Mouse (Mus musculus) CH12.LX (cell line): ENCODE results near the gene Ttll6.

Source experiments
- CHD1 ChIP-seq: IDR thresholded peaks from 2 replicates; pipeline ENCODE4 v1.6.1; 2012; ENCODE audit warnings: low read depth, low read length, improper control_type of control experiment, inconsistent platforms
- CHD2 ChIP-seq: IDR thresholded peaks from 2 replicates; pipeline ENCODE4 v1.6.1; 2011; ENCODE audit warnings: low read length, improper control_type of control experiment
- CTCF ChIP-seq, 2 experiments: IDR thresholded peaks in 1 of 2; conservative IDR thresholded peaks in 1 of 2; 2 replicates each; pipeline ENCODE4 v1.5.1; 2011 to 2012; ENCODE audit warnings: low read depth in 2 of 2, low read length in 2 of 2, improper control_type of control experiment in 1 of 2, inconsistent platforms in 1 of 2, mild to moderate bottlenecking in 1 of 2, moderate library complexity in 1 of 2
- EP300 ChIP-seq: IDR thresholded peaks from 2 replicates; pipeline ENCODE4 v1.6.1; 2011; ENCODE audit warnings: low read length, improper control_type of control experiment
- GABPA ChIP-seq: IDR thresholded peaks from 2 replicates; pipeline ENCODE4 v1.6.1; 2012; ENCODE audit warnings: low read depth, low read length, improper control_type of control experiment, inconsistent platforms; ENCODE audit not compliant: insufficient replicate concordance
- MAFK ChIP-seq: IDR thresholded peaks from 2 replicates; pipeline ENCODE4 v1.6.1; 2011; ENCODE audit warnings: low read length, improper control_type of control experiment; ENCODE audit not compliant: insufficient replicate concordance
- MAX ChIP-seq: IDR thresholded peaks from 2 replicates; pipeline ENCODE4 v1.6.1; 2011; ENCODE audit warnings: low read length, improper control_type of control experiment
- MXI1 ChIP-seq: IDR thresholded peaks from 2 replicates; pipeline ENCODE4 v1.6.1; 2011; ENCODE audit warnings: mild to moderate bottlenecking, low read depth, low read length, improper control_type of control experiment
- NELFE ChIP-seq: IDR thresholded peaks from 2 replicates; pipeline ENCODE4 v1.6.1; 2011; ENCODE audit warnings: low read depth, low read length, improper control_type of control experiment
- POLR2A ChIP-seq: IDR thresholded peaks from 2 replicates; pipeline ENCODE4 v1.6.1; 2011; ENCODE audit warnings: low read depth, mild to moderate bottlenecking, improper control_type of control experiment, low read length
- UBTF ChIP-seq: IDR thresholded peaks from 2 replicates; pipeline ENCODE4 v1.6.1; 2012; ENCODE audit warnings: low read depth, mild to moderate bottlenecking, inconsistent platforms, low read length, improper control_type of control experiment, moderate library complexity
- USF2 ChIP-seq: conservative IDR thresholded peaks from 2 replicates; pipeline ENCODE4 v1.6.1; 2011; ENCODE audit warnings: low read depth, low read length, improper control_type of control experiment
- ZNF384 ChIP-seq: IDR thresholded peaks from 2 replicates; pipeline ENCODE4 v1.6.1; 2012; ENCODE audit warnings: low read depth, low read length, improper control_type of control experiment, inconsistent platforms

DNA sequence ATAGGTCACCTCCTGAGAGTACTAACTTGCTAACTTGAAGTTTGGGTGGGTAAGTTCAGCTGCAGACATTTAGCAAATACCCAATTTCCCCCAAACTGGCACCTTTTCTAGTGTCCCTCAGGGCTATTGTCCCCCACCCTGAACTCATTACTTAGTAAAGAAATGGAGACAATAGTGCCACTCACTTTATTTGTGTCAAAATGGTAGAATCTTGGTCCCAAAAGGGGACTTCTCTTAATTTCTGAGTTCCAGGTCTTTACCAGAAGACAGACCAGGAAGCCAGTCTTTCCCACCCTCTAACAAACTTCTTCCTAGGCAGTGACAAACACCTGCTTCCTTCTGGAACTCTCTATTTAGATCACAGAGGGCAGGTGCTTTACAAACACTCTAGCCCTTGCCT, 68.2 kb downstream of the Ttll6 start:
- no peak for TF ChIP-seq POLR2A
- no peak for TF ChIP-seq EP300
- no peak for TF ChIP-seq CTCF (conservative IDR thresholded peaks at IDR 0.05 in 1 of 2, IDR thresholded peaks at IDR 0.05 in 1 of 2; ENCODE audit: low read depth in 2 of 2, low read length in 2 of 2)
- TF ChIP-seq NELFE, result no peak
- no peak for TF ChIP-seq CHD2
- no peak for TF ChIP-seq GABPA
- TF ChIP-seq UBTF, result no peak
- no peak for TF ChIP-seq ZNF384
- TF ChIP-seq USF2, result no peak
- no peak for TF ChIP-seq MAFK
- TF ChIP-seq MAX, result no peak
- no peak for TF ChIP-seq MXI1
- TF ChIP-seq CHD1, result no peak
